Mouse (Mus musculus) lung, postnatal 25 days (tissue): ENCODE results near the gene Adssl1.

Experiments used
- DNase-seq: peaks from one replicate; pipeline ENCODE4 v3.0.0; 2022; ENCODE audit warnings: low spot score

The Adssl1 gene

GRCm38 (mm10) chr12:112623742-112624141 lies 3.9 kb downstream of the Adssl1 start:
- no peak for DNase-seq

GRCm38 (mm10) chr12:112625700-112626099 lies 5.9 kb downstream of the Adssl1 start:
- DNase-seq, result no peak

GRCm38 (mm10) chr12:112626455-112626854 lies 6.6 kb downstream of the Adssl1 start:
- DNase-seq, result no peak

GRCm38 (mm10) chr12:112627097-112627881 lies 7.4 kb downstream of the Adssl1 start:
- DNase-seq, result no peak

- DNase-seq, result no peak
These were observed 8.4 kb downstream of the Adssl1 start for GRCm38 (mm10) chr12:112628197-112628596.

- DNase-seq, result peak; percentile 84
These were observed 9.3 kb downstream of the Adssl1 start for GRCm38 (mm10) chr12:112628928-112629721.

- DNase-seq, result no peak
These were observed 10.2 kb downstream of the Adssl1 start for GRCm38 (mm10) chr12:112630029-112630428.

GRCm38 (mm10) chr12:112630796-112631195 lies 11.0 kb downstream of the Adssl1 start:
- no peak for DNase-seq

GRCm38 (mm10) chr12:112631472-112631871 lies 11.6 kb downstream of the Adssl1 start:
- DNase-seq, result no peak

- DNase-seq, result peak; percentile 48
These were observed 12.4 kb downstream of the Adssl1 start for GRCm38 (mm10) chr12:112632084-112632777.

GRCm38 (mm10) chr12:112632907-112633306 lies 13.1 kb downstream of the Adssl1 start:
- DNase-seq, result peak; percentile 39

- peak; percentile 57 for DNase-seq
These were observed 13.8 kb downstream of the Adssl1 start for GRCm38 (mm10) chr12:112633686-112634085.

- DNase-seq, result no peak
These were observed 19.7 kb downstream of the Adssl1 start for GRCm38 (mm10) chr12:112639526-112639925.

GRCm38 (mm10) chr12:112643126-112643525 lies 23.3 kb downstream of the Adssl1 start:
- DNase-seq, result no peak

GRCm38 (mm10) chr12:112644180-112644854 lies 24.5 kb downstream of the Adssl1 start, which contains the start of gene Siva1:
Siva1 (plus strand) TSS chr12:112644679.
- peak; percentile 99 for DNase-seq

- DNase-seq, result no peak
These were observed 25.1 kb downstream of the Adssl1 start for GRCm38 (mm10) chr12:112644855-112645506.

GRCm38 (mm10) chr12:112646139-112646538 lies 26.3 kb downstream of the Adssl1 start:
- DNase-seq, result no peak

- DNase-seq, result no peak
These were observed 28.2 kb downstream of the Adssl1 start for GRCm38 (mm10) chr12:112648081-112648480.

GRCm38 (mm10) chr12:112651778-112652439 lies 32.1 kb downstream of the Adssl1 start:
- peak; percentile 68 for DNase-seq

GRCm38 (mm10) chr12:112653157-112653824 lies 33.4 kb downstream of the Adssl1 start:
- DNase-seq, result peak; percentile 89
